Mouse (Mus musculus) CH12.LX (cell line): ENCODE results near the gene Pla2g16. TPM values are rescaled to one million over a fixed set of nuclear protein-coding genes. Genes with fewer than 3 reads are reported as not detected.

Experiments
- DNase-seq: peaks from one replicate; pipeline ENCODE4 v3.0.0-alpha.2; 2013; ENCODE audit errors: extremely low read depth
- H3K27ac ChIP-seq: 2 replicates; pipeline ENCODE4 v1.5.1; 2012; ENCODE audit warnings: low read depth, mild to moderate bottlenecking, control low read depth, moderate library complexity; ENCODE audit not compliant: insufficient read depth
- H3K27me3 ChIP-seq: replicated peaks from 2 replicates; pipeline ENCODE3; 2012; ENCODE audit warnings: inconsistent platforms
- H3K36me3 ChIP-seq, 2 experiments: replicated peaks in 1 of 2; 2 replicates each; pipeline versions ENCODE3 to v1.6.1; 2012; ENCODE audit warnings: inconsistent platforms in 1 of 2, low read length in 1 of 2, mild to moderate bottlenecking in 1 of 2, mixed read lengths in 1 of 2, moderate library complexity in 1 of 2; ENCODE audit not compliant: control insufficient read depth in 1 of 2, insufficient read depth in 1 of 2
- H3K4me1 ChIP-seq, 2 experiments: 2 replicates each; pipeline ENCODE4 v1.6.1; 2012; ENCODE audit warnings: inconsistent platforms in 1 of 2, moderate library complexity in 1 of 2; ENCODE audit not compliant: insufficient read depth in 2 of 2, control insufficient read depth in 1 of 2
- H3K4me2 ChIP-seq: 2 replicates; pipeline ENCODE4 v1.6.1; 2012; ENCODE audit warnings: low read depth, mild to moderate bottlenecking, control low read depth; ENCODE audit not compliant: poor library complexity, insufficient read depth, severe bottlenecking
- H3K4me3 ChIP-seq, 3 experiments: fragments of 150-350 bp in 1 of 3; sonication (generic) in 1 of 3; replicated peaks in 1 of 3; 2 replicates each; pipeline versions ENCODE3 to v1.5.1; 2011 to 2012; ENCODE audit warnings: low read depth in 2 of 3, low read length in 2 of 3, mild to moderate bottlenecking in 2 of 3, moderate library complexity in 2 of 3, control low read depth in 1 of 3, improper control_type of control experiment in 1 of 3, inconsistent platforms in 1 of 3, mixed read lengths in 1 of 3; ENCODE audit not compliant: poor library complexity in 1 of 3
- H3K79me2 ChIP-seq: replicated peaks from 2 replicates; pipeline ENCODE4 v1.6.1; 2012; ENCODE audit warnings: mild to moderate bottlenecking, moderate library complexity; ENCODE audit not compliant: control insufficient read depth, poor library complexity, insufficient read depth, severe bottlenecking; ENCODE audit errors: extremely low read depth
- H3K9ac ChIP-seq: 2 replicates; pipeline ENCODE4 v1.6.1; 2012; ENCODE audit warnings: low read depth, mild to moderate bottlenecking, control low read depth, moderate library complexity; ENCODE audit not compliant: insufficient read depth
- H3K9me3 ChIP-seq: replicated peaks from 2 replicates; pipeline ENCODE3; 2012; ENCODE audit warnings: low read length, inconsistent platforms, mixed read lengths
- BHLHE40 ChIP-seq: IDR thresholded peaks from 2 replicates; pipeline ENCODE4 v1.6.1; 2011; ENCODE audit warnings: mild to moderate bottlenecking, low read depth, low read length, improper control_type of control experiment
- CHD1 ChIP-seq: IDR thresholded peaks from 2 replicates; pipeline ENCODE4 v1.6.1; 2012; ENCODE audit warnings: low read depth, low read length, improper control_type of control experiment, inconsistent platforms
- CHD2 ChIP-seq: IDR thresholded peaks from 2 replicates; pipeline ENCODE4 v1.6.1; 2011; ENCODE audit warnings: low read length, improper control_type of control experiment
- CTCF ChIP-seq, 2 experiments: IDR thresholded peaks in 1 of 2; conservative IDR thresholded peaks in 1 of 2; 2 replicates each; pipeline ENCODE4 v1.5.1; 2011 to 2012; ENCODE audit warnings: low read depth in 2 of 2, low read length in 2 of 2, improper control_type of control experiment in 1 of 2, inconsistent platforms in 1 of 2, mild to moderate bottlenecking in 1 of 2, moderate library complexity in 1 of 2
- ELF1 ChIP-seq: IDR thresholded peaks from 2 replicates; pipeline ENCODE4 v1.6.1; 2014; ENCODE audit warnings: low read depth, mild to moderate bottlenecking, inconsistent platforms, low read length, improper control_type of control experiment
- EP300 ChIP-seq: IDR thresholded peaks from 2 replicates; pipeline ENCODE4 v1.6.1; 2011; ENCODE audit warnings: low read length, improper control_type of control experiment
- ETS1 ChIP-seq: conservative IDR thresholded peaks from 2 replicates; pipeline ENCODE4 v1.6.1; 2012; ENCODE audit warnings: low read depth, mild to moderate bottlenecking, inconsistent platforms, low read length, improper control_type of control experiment, moderate library complexity
- HCFC1 ChIP-seq: IDR thresholded peaks from 2 replicates; pipeline ENCODE4 v1.6.1; 2012; ENCODE audit warnings: low read depth, mild to moderate bottlenecking, inconsistent platforms, low read length, improper control_type of control experiment
- JUN ChIP-seq: IDR thresholded peaks from 2 replicates; pipeline ENCODE4 v1.6.1; 2011; ENCODE audit warnings: low read depth, mild to moderate bottlenecking, low read length, improper control_type of control experiment, moderate library complexity; ENCODE audit not compliant: insufficient read depth
- JUND ChIP-seq: conservative IDR thresholded peaks from 2 replicates; pipeline ENCODE4 v1.6.1; 2011; ENCODE audit warnings: low read depth, low read length, improper control_type of control experiment
- KAT2A ChIP-seq: IDR thresholded peaks from 2 replicates; pipeline ENCODE4 v1.6.1; 2012; ENCODE audit warnings: low read length, improper control_type of control experiment, inconsistent platforms; ENCODE audit not compliant: insufficient replicate concordance
- MAX ChIP-seq: IDR thresholded peaks from 2 replicates; pipeline ENCODE4 v1.6.1; 2011; ENCODE audit warnings: low read length, improper control_type of control experiment
- MEF2A ChIP-seq: IDR thresholded peaks from 2 replicates; pipeline ENCODE4 v1.6.1; 2014; ENCODE audit warnings: low read depth, mild to moderate bottlenecking, inconsistent platforms, low read length, improper control_type of control experiment, borderline replicate concordance
- MYC ChIP-seq: IDR thresholded peaks from 2 replicates; pipeline ENCODE4 v1.6.1; 2011; ENCODE audit warnings: low read depth, mild to moderate bottlenecking, improper control_type of control experiment, low read length
- NELFE ChIP-seq: IDR thresholded peaks from 2 replicates; pipeline ENCODE4 v1.6.1; 2011; ENCODE audit warnings: low read depth, low read length, improper control_type of control experiment
- NRF1 ChIP-seq: IDR thresholded peaks from 2 replicates; pipeline ENCODE4 v1.6.1; 2014; ENCODE audit warnings: low read depth, mild to moderate bottlenecking, inconsistent platforms, low read length, improper control_type of control experiment, moderate library complexity
- PAX5 ChIP-seq: IDR thresholded peaks from 2 replicates; pipeline ENCODE4 v1.6.1; 2012; ENCODE audit warnings: low read length, inconsistent platforms, mixed read lengths
- POLR2AphosphoS2 ChIP-seq: IDR thresholded peaks from 2 replicates; pipeline ENCODE4 v1.6.1; 2011; ENCODE audit warnings: low read depth, low read length, improper control_type of control experiment
- RCOR1 ChIP-seq: conservative IDR thresholded peaks from 2 replicates; pipeline ENCODE4 v1.6.1; 2012; ENCODE audit warnings: low read depth, mild to moderate bottlenecking, inconsistent platforms, low read length, improper control_type of control experiment
- SIN3A ChIP-seq: IDR thresholded peaks from 2 replicates; pipeline ENCODE4 v1.6.1; 2012; ENCODE audit warnings: low read length, improper control_type of control experiment, inconsistent platforms
- SMC3 ChIP-seq: IDR thresholded peaks from 2 replicates; pipeline ENCODE4 v1.6.1; 2011; ENCODE audit warnings: low read depth, low read length, improper control_type of control experiment
- TCF12 ChIP-seq: IDR thresholded peaks from 2 replicates; pipeline ENCODE4 v1.6.1; 2014; ENCODE audit warnings: low read depth, mild to moderate bottlenecking, inconsistent platforms, low read length, improper control_type of control experiment
- USF1 ChIP-seq: IDR thresholded peaks from 2 replicates; pipeline ENCODE4 v1.6.1; 2014; ENCODE audit warnings: low read depth, mild to moderate bottlenecking, inconsistent platforms, low read length, improper control_type of control experiment
- ZC3H11A ChIP-seq: IDR thresholded peaks from 2 replicates; pipeline ENCODE4 v1.6.1; 2012; ENCODE audit warnings: low read depth, mild to moderate bottlenecking, inconsistent platforms, low read length, improper control_type of control experiment
- ZMIZ1 ChIP-seq: IDR thresholded peaks from 2 replicates; pipeline ENCODE4 v1.6.1; 2012; ENCODE audit warnings: low read depth, mild to moderate bottlenecking, inconsistent platforms, low read length, improper control_type of control experiment
- ZNF384 ChIP-seq: IDR thresholded peaks from 2 replicates; pipeline ENCODE4 v1.6.1; 2012; ENCODE audit warnings: low read depth, low read length, improper control_type of control experiment, inconsistent platforms
- dilution Hi-C: fragments of 300-500 bp; cut with MboI; formaldehyde crosslinking; loops from 2 replicates; pipeline ENCODE4 v1.14.3; 2020; ENCODE audit warnings: low sequenced_read_pairs; ENCODE audit not compliant: extremely low pct_unique_long_range_greater_than_20kb, extremely low pct_ligation_motif_present
- in situ Hi-C: fragments of 300-500 bp; cut with MboI; formaldehyde crosslinking; loops from 3 replicates; pipeline ENCODE4 v1.14.3; 2019; ENCODE audit warnings: low sequenced_read_pairs, low pct_ligation_motif_present, low pct_unique_long_range_greater_than_20kb, mixed read lengths
- polyA plus RNA-seq: library from polyadenylated mRNA; unstranded; fragments of >175 nt; gene quantifications from 2 replicates; pipeline ENCODE4 v1.2.1, GENCODE M21; 2012; ENCODE audit warnings: low read depth; ENCODE audit not compliant: insufficient read length
- total RNA-seq, 2 experiments: library from RNA; depleted of rRNA; stranded (reverse); fragments of 300-350 nt in 1 of 2; fragments of >200 nt in 1 of 2; gene quantifications; 2 replicates each; pipeline ENCODE4 v1.2.3; 2012 to 2014

Gene Pla2g16
- total and polyA plus RNA-seq, 3 experiments = 15.4 to 28.2 (median 19.5) TPM

DNA sequence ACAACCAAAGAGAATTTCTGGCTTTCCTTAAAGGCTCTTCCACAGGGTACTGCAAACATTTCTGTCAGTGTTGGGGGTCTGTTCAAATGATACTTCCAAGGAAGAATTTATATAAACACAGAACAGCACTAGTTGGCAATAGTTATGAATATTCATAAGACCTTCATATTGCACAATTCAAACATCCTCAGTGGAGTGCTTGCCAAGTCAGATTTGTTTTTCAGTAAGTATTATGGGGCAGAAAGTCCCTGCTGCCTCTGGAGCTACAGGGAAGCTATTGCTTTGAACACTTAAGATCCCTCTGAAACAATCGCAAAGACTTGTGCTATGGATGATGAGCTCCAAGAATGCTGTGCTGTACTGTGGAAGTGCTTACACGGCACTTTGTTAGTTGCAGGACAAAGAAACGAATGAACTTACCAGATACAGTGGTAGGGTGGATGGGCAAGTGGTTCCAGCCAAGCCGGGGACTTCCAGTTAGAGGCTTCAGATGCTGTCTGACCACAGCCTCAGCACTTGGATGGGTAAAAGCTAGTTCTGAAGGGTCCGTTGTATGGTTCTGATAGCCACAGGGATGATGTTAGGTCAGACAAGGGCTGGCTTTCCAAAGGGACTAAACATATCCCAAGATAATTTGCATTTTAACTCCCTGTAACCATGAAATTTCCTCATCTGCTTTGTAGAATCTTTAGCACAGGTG, 59.1 kb downstream of the Pla2g16 start:
- Histone ChIP-seq H3K27me3 (no peaks in the 10 kb centered on the region), H3K4me3 (no peak overlapping the region), H3K79me2 (no peaks in the 10 kb centered on the region), H3K4me1 (no peaks in the 10 kb centered on the region), H3K9ac (no peak overlapping the region), H3K36me3 (no peaks in the 10 kb centered on the region), H3K4me2 (no peak overlapping the region), H3K27ac (no peak overlapping the region), H3K9me3 (no peaks in the 10 kb centered on the region)
- no peak for DNase-seq
- TF ChIP-seq KAT2A (no peak), SIN3A (no peak), RCOR1 (no peak), CTCF (conservative IDR thresholded peaks at IDR 0.05 in 1 of 2, IDR thresholded peaks at IDR 0.05 in 1 of 2; ENCODE audit: low read depth in 2 of 2, low read length in 2 of 2) (no peak), CHD2 (no peak), CHD1 (no peak), ELF1 (no peak), HCFC1 (no peak), ZNF384 (no peak), TCF12 (no peak)
- dilution Hi-C loops = no loop called here
- in situ Hi-C loops = no loop called here

DNA sequence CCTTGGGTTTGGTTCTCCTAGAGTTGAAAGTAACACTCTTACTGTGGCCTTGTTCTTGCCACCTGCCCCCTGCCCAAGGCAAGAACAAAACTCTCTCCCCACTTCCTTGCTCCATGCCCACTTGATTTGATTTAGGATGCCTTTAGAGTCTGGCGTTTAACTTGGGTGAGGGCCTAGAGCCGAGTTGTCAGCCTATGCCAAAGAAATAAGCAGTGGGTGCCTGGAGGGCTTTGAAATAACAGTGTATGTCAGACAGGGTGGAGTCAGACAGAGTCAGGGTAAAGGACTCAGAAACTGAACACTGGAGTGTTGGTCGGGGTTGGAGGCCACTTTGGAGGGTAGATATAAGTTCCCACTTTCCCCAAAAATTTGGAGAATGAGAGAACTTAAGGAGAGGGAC, 59.8 kb downstream of the Pla2g16 start:
- in situ Hi-C loops (no loop called here), dilution Hi-C loops (no loop called here)
- H3K9me3 ChIP-seq = no peaks in the 10 kb centered on the region
- no peaks in the 10 kb centered on the region for H3K4me1 ChIP-seq
- TF ChIP-seq EP300 (no peak), TCF12 (no peak), CHD1 (no peak), ETS1 (no peak), USF1 (no peak), CHD2 (no peak)
- H3K36me3 ChIP-seq = no peaks in the 10 kb centered on the region
- H3K27me3 ChIP-seq = no peaks in the 10 kb centered on the region
- no peak overlapping the region for H3K9ac ChIP-seq
- no peak overlapping the region for H3K4me2 ChIP-seq
- no peak overlapping the region for H3K27ac ChIP-seq
- no peak overlapping the region for H3K4me3 ChIP-seq
- H3K79me2 ChIP-seq = no peaks in the 10 kb centered on the region
- no peak for DNase-seq

DNA sequence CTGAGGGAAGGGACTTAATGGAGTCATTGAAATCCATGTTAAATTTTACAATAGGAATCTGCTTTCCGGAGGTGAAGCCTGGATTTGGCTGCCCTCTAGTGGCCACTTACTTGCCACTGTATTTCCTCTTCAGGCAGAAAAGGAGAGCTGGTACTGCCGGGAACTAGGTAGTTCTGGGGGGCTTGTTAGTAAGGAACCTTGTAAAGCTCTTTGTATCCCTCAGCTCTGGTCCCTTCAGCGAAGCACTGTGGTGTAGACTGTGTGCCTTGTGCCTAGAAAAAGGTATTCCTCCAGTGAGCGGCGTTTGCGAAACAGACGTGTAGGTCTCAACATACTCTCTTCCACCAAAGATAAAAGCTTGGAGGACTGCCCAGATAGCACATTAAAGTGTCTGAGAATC, 60.4 kb downstream of the Pla2g16 start:
- dilution Hi-C loops = no loop called here
- in situ Hi-C loops = no loop called here
- H3K4me1 ChIP-seq = no peaks in the 10 kb centered on the region
- H3K36me3 ChIP-seq = no peaks in the 10 kb centered on the region
- DNase-seq = peak; percentile 55
- no peak overlapping the region for H3K9ac ChIP-seq
- no peak overlapping the region for H3K4me3 ChIP-seq
- no peak overlapping the region for H3K27ac ChIP-seq
- H3K9me3 ChIP-seq = no peaks in the 10 kb centered on the region
- no peak overlapping the region; the same call in 1 of the 2 replicates for H3K4me2 ChIP-seq
- no peaks in the 10 kb centered on the region for H3K79me2 ChIP-seq
- no peaks in the 10 kb centered on the region for H3K27me3 ChIP-seq
- no peak for TF ChIP-seq MEF2A
- no peak for TF ChIP-seq POLR2AphosphoS2
- TF ChIP-seq ELF1 = no peak
- TF ChIP-seq PAX5 = no peak
- TF ChIP-seq NELFE = no peak
- no peak for TF ChIP-seq JUND
- TF ChIP-seq SMC3 = peak; percentile 74
- no peak for TF ChIP-seq BHLHE40
- no peak for TF ChIP-seq NRF1
- no peak for TF ChIP-seq CHD1
- no peak for TF ChIP-seq MAX
- no peak for TF ChIP-seq ZMIZ1
- no peak for TF ChIP-seq KAT2A
- TF ChIP-seq ZC3H11A = no peak; the same call in 1 of the 2 replicates
- no peak for TF ChIP-seq JUN
- TF ChIP-seq MYC = no peak
